Mouse (Mus musculus): ENCODE results near the gene Ube4a.

- no peak for TF ChIP-seq POLR2A (IDR thresholded peaks at IDR 0.05; ENCODE audit: low read depth, low read length)
- TF ChIP-seq CTCF (conservative IDR thresholded peaks at IDR 0.05 in 1 of 2, IDR thresholded peaks at IDR 0.05 in 1 of 2; ENCODE audit: low read depth in 2 of 2, low read length in 2 of 2), result no peak
- no peak for TF ChIP-seq PAX5 (IDR thresholded peaks at IDR 0.05; ENCODE audit: low read length)
- no peak for TF ChIP-seq MAZ (IDR thresholded peaks at IDR 0.05; ENCODE audit: low read depth, low read length)
- TF ChIP-seq MYC (IDR thresholded peaks at IDR 0.05; ENCODE audit: low read depth, low read length), result no peak
- no peak for TF ChIP-seq CHD2 (IDR thresholded peaks at IDR 0.05; ENCODE audit: low read length)
- TF ChIP-seq RAD21 (IDR thresholded peaks at IDR 0.05; ENCODE audit: low read depth, low read length), result no peak
- no peak for TF ChIP-seq MAFK (IDR thresholded peaks at IDR 0.05; ENCODE audit: insufficient replicate concordance, low read length)
- no peak for TF ChIP-seq SIN3A (IDR thresholded peaks at IDR 0.05; ENCODE audit: low read length)
- TF ChIP-seq ETS1 (conservative IDR thresholded peaks at IDR 0.05; ENCODE audit: low read depth, low read length), result no peak
These were observed 19.2 kb downstream of the Ube4a start for GRCm38 (mm10) chr9:44946185-44946695.
